Mouse (Mus musculus): Measurements from ENCODE around the gene Pigx.
"Not testable (repeated sequence)": the region's sequence is repeated elsewhere in the genome, so short reads cannot be mapped to it uniquely, and the experiment has no call there.

Pigx gene

DNA sequence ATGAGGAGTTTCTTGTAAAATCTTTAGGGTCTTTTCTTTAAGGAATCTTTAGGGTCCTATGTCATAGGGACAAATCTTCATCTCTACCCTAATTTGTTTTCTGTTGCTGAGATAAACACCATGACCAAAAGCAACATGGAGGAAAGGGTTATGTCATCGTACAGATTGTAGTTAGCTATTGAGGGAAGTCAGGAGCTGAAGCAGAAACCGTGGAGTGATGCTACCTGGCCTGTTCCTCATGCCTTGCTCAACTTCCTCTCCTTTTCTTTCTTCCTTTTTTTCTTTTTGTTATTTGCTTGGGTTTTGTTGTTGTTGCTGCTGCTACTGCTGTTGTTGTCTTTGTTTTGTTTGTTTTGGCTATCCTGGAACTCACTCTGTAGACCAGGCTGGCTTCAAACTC, 9.0 kb upstream of the Pigx start:
- no peak for DNase-seq

DNA sequence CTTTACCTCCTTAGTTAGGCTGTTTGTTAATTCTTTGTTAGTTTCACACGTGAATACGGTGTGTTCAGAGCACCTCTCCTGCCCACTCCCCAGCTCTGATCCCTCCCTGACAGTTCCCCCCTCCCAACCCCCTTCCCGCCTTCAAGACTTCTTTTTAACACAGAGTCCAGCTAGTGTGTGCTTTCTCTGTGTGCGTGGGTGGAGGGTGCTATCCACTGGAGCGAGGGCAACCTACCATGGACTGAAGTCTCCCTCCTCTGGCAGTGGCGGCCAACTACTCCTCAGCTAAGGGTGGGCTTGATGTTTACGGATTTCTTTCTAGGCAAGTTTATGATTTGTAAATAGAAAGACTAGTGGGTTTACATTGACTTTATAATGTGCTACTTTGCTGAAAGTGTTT, 8.6 kb upstream of the Pigx start:
- DNase-seq: no peak

DNA sequence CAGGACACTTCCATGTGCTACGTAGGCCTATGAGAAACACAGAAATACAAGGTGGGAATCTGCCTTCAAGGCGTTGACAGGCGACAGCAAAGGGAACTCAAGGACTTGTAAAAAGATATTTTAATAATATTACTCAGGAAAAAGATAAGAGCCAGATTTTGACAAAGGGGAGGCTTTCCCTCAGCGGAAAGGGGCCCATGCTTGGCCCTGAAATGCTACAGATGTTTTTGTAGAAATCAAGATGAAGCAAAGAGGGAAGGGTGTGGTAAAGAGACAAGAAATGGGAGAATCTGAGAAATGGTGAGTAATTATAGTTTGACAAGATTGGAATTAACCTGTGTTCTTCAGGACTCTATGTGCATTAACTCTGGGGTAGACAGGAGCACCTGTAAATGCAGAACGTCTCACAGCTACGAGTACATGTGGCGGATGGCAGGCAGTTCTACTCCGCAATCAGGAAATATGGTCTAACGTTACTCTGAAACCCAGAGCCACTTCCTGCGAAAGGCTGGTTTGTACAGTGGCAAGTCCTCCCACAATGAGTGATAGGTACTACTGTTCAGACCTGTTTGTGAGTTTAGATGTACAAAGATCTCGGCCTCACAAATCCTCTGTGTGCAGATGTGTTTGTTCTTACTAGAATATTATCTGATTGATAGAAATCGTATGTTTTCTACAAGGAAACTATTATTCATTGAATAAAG, 8.0 kb upstream of the Pigx start:
- DNase-seq: no peak

DNA sequence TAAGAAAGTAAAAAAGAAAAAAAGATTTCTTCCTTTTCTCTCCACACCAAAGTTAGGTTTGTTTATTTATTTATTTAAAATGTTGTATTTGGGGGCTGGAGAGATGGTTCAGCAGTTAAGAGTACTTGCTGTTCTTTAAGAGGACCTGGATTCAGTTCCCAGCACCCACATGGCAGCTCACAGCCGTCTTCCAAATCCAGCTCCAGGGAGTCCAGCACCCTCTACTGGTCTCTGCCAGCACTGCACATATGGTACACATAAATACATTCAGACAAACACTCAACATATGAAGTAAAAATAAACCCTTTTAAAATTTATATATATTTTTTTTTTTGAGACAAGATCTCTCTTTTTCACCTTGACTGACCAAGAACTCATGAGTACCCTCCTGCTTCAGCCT, 6.2 kb upstream of the Pigx start:
- DNase-seq: no peak

DNA sequence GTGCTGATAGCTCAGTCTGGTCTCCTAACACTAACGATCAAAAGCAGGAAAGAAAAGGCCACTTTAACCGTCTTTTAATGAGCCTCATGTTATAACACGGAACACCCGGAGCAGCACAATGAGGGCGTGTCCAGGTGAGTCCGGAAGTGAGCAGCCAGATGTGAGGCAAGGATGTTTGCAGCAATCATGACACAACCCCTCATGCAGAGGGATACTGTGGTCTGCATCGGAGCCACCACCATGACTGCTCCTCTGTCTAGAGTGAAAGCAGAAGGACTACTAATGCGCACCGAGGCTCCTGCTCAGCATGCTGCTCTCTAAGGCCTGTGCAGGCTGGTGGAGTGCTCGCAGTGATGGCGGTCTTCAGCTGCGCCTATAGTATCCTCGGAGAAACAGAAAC, 2.8 kb upstream of the Pigx start:
- no peak for DNase-seq

DNA sequence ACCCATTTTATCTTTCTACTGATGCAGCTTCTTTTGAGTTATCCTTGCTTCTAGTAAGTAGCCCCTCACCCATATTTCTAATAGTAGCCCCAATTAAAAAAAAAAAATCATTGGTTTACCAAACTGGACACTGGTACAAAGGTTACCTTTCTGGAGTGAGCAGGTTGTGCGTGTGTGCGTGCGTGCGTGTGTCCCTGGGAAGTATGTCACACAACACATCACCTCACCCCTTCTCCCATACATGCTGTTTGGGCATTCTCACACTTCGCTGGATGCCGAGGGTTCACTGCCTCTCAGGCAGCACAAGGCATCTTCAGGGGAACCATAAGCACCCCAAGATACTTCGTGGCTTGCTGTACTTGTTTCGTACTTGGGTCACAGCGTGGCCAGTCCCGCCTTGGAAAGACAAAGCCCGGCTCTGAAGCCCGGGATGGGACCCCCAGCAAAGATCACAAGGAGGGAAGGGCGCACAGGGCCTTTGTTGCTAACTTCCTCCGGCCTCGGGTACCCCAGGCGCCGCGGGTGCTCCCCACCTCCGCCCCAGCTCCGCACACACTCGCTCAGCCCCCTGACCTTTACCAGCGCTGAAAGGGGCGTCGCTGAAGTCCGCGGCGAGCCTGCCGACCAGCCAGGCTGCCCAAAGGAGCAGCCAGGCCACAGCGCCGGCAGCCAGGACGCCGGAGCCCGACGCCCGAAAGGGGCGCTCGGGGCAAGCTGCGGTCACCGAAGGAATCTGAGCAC, 473 bp downstream of the Pigx start:
- no peak for DNase-seq

DNA sequence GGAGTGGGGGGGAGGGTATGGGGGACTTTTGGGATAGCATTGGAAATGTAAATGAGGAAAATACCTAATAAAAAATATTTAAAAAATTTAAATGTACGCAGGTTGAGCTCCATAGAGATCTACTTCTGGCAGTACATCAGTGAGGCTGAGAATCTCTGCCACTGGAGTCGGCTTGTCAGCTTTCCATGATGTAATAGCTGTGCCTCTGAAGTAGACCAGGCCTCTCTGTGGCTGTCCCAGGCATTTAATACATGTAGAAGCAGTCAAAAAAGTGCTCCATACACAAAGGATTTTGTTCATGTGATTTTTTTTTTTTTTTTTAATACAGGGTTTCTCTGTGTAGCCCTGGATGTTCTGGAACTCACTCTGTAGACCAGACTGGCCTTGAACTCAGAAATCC, 1.8 kb downstream of the Pigx start:
- not testable (repeated sequence) for DNase-seq

DNA sequence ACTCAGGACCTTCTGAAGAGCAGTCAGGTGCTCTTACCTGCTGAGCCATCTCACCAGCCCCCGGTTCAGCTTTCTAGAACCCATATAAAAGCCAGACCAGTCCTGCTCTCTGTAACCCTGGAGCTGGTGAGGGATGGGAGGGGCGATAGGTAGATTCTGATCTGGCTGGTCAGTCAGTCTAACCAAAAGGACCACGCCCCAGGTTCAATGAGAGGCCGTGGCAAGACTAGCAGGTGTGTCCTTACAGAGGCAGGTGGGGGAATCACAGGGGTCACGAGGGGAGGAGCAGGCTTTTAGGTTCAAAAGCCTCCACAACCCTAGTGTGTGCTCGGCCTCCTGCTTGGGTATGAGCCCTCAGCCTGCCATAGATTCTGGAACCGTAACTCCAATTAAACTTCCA, 8.1 kb downstream of the Pigx start:
- no peak for DNase-seq

DNA sequence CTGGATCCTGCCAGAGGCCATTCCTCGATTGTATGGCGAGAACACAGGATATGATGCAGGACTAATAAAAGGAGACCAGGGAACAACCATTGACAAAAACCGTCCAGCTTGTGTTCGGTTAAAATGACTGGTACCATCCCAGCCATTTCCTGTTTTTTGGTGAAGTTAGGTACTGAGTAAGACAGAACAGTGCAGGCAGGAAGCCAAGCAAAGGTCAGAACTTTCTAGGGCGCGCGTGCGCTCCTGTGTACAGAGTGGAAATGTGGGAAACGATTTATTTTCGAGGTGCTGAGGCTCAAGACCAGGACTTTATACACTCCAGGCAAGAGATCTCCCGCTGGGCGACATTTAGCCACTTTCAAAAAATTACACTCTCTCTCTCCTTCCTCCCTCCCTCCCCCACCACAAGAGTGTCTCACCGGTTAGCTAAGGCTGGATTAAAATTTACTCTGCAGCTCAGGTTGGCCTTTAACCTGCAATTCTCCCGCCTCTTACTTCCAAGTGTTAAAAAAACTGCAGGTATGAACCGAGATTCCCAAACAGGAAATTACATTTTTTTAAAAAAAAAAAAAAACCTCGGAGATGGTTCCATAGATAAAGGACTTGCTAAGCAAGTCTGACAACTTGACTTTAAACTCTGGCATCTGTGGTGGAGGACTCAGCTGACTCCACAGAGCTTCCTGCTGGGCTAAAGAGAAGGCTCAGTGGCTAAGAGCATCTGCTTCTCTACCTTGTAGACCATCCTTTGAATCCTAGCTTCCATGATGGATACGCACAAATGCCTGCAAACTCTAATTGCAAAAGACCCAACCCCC, 11.7 kb downstream of the Pigx start:
- DNase-seq: no peak

DNA sequence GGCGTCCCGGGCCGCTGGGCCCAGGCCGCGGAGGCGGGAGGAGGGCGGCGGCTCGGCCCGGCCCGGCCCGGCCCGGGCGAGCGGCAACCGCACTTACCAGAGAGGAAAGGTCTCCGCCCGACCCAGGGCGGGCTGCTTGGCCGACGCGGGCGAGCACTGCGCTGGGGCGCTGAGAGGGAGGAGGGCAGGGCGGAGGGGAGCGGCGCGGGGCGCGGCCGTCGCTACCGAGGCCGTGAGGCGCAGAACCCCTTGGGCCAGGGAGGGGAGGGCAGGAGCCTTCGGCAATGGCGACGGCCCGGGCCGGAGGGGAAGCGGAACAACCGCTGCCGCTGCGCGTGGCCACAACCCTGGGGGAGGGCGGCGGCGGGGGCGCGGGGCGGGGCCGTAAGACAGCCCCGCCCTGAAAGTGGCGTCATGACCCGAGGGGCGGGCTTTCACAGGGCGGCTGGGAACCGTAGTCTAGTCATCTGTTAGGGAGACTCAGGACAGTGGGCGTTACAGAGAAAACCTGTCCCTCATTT, 20.5 kb downstream of the Pigx start, which contains the start of gene Pak2:
Gene Pak2, minus strand, starts transcription at position 352 of the 521 bp plus-strand sequence.
- DNase-seq: peak; percentile 79 to 86

DNA sequence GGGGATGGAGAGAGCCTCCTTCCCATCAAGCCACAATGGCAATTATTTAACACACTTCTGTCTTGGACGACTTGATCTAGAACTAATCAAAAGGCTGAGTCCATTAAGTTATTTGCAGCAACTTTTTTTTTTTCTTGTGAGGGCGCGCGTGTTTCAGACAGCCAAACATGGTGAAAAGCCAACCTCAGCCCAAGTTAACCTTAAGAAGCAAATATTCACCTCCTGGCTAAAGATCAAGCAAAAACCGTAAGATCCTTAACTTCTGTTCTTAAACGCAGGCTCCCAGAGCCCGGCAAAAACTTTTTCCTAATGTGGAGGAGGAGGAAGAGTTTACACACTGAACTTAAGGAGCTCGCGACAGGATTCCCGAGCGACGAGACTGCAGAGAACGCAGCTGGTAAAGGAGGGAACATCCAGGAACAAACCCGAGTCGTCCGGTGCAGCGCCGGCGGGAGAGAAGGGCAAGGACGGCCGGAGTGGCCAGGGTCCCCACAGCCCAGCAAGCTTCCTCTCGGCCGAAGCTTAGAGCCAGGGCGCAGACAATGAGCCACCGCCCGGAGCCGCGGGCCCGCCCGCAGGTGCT, 21.0 kb downstream of the Pigx start:
- no peak for DNase-seq

DNA sequence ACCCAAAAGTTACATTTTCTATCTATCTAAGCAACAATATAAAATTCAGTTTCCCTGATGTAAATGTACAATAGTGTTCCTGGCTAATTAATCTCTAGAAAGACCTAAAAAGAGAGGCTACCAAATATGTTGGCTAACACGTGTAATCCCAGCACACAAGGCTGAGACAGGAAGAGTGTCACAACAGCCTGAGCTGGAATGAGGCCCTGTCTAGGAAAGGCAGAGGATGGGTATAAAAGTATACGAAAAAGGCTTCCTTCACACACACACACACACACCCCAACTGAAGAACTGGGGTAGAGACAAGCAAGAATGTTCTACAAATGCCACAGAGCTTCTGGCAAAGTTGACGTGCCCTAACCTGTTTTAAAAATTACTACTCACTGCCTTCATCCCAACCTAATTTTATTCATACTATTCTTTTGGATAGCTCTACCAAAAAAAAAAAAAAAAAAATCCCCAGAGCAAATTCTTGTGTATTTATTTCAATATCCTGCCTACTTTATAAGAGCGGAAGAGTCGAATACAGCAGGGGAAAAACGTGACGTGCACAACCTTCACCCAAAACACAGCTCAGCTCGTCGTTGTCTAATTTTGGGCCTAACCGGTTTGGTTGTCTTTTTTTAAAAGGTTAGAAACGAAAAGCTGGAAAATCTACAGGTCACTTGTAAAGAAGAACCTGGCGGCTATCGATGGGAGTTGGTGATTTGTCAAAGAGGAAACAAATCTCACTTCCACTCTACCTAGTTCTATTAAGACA, 21.7 kb downstream of the Pigx start:
- DNase-seq: no peak

DNA sequence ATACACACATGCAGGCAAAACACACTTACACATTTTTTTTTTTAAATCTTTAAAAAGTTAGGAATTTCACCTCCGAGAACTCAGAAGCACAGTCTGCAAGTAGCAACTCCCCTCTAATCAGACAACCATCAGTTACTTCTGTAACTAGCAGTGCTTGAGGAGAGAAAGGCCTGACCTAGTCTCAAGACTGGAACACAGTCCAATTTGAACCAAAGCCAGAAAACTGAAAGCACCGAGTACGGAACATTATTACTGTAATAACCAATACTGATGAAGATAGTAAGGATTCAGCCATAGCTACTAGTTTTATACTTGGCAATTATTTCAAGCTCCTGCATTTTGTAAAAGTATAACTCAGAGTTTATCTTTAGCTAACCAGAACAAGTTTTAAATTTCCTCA, 23.1 kb downstream of the Pigx start:
- no peak for DNase-seq

DNA sequence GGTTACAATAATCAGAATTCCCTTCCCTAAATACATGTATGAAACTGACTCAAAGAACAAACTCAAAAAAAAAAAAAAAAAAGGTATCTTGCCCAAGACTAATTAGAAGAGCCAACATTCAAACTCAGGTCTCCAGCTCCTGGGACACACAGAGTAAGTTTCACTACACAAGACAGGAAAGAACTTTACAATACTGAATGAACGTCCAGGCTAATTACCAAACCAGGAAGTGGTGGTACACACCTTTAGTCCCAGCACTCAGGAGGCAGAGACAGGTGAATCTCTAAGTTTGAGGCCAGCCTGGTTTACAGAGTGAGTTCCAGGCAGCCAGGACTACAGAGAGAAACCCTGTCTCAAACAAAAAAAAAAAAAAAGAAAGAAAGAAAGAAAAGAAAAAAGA, 23.8 kb downstream of the Pigx start:
- DNase-seq: no peak

DNA sequence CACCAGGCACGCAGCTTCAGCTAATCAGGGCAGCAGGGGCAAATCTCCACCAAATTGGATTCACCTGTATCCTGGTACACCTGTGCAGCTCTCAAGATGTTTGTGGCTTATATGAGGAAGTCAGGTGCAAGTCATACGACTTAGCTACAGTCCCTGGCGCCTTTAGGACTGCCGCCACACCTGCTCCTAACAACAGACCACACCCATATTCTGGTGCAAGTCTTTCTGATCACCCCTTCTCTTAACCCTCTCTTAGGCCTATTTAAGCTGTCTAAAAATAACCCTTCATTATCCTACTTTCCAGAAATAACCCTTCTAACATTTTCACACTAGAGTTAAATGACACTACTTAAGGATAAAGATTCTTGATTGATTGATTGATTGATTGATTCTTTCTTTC, 29.5 kb downstream of the Pigx start:
- DNase-seq: not testable (repeated sequence)

DNA sequence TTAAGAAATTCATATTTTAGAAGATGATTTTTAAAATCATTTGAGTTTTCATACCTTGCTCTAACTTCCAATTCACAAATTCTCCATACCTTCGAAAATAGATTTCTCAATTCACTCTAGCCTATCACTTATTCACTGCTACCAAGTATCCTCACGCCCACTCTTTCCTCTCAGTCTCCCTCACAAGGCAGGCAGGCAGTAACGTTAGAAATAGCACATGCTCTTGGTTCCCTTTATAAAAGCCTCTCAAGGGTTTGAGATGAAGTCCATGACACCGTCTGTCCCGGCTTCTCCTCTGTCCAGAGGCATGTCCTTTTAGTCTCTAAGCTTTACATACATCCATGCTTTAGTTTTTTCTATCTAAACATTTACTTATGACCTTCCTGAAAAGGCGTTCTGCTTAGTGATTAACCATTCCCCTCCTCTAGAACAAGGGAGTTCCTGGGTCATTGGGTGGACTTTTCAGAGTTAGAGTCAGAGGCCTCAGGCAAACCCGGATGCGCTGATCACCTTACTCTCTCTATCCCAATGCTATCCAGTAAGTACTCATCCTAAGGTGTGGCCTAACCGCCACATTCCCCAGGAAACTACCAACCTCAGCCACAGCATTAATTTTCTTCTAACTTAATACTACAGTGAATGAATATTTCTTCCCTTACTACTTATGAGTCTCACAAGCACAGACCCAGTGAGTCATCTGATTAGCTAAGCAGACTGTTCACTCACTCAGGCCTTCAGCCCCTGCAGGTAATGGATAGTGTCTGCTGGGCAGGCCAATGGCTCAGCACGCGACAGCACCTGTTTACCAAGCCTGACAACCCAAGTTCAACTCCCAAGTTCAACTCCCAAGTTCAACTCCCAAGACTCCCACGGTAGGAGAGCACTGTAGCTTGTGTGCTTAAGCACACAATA, 30.9 kb downstream of the Pigx start:
- no peak for DNase-seq

DNA sequence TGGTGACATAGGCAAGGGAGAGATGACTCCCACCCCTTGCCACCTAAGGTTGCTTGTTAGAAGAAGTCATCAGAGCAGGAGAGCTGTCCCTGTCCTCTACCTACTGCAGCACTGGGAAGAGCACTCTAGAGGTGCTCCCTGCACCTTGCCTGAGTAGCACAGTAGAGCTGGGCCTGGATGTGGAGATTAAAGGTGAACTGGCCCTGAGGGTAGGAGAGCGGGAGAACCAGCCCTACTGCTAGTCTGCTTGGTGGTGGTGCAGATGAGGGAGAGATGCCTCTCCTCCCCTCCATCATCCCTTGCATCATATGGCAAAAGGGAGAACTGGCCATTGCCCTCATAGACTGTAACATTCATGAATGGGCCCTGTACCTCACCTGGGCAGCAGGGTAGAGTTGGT, 32.6 kb downstream of the Pigx start:
- no peak for DNase-seq

DNA sequence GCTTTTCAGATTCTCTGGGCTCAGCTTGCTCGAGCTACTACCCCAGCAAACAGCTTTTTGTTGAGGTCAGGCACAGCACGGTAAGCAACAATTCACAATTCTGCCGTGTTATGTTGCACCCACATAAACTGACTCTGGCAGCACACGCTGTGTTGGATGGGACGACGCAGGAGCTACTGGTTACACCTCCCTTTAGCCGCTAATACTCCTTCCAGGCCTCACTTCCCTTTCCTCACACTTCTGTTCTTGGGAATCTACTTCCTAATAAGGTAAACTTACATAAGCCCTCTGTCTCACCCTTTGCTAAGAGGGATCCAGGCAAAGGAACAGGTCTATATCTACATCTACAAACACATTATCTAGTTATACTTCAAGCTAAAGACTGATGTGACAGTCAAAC, 35.6 kb downstream of the Pigx start:
- DNase-seq: no peak

DNA sequence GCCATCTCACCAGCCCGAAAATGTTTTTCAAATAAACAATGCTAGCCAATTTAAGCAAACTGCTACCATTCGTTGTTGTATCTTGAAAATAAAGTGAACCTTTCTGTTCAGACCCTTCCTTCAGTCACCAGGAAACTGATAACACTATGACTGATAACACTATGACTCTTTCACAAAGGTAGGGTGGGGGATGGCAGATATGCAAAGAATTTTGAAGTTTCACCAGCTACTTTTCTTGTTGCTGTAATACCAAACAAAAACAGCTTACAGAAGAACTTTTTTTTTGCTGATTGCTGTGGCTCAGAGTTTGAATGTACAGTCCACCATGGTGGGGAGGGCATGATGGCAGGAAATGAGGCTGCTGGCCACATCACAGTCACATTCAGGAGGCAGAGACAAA, 37.3 kb downstream of the Pigx start:
- DNase-seq: no peak

DNA sequence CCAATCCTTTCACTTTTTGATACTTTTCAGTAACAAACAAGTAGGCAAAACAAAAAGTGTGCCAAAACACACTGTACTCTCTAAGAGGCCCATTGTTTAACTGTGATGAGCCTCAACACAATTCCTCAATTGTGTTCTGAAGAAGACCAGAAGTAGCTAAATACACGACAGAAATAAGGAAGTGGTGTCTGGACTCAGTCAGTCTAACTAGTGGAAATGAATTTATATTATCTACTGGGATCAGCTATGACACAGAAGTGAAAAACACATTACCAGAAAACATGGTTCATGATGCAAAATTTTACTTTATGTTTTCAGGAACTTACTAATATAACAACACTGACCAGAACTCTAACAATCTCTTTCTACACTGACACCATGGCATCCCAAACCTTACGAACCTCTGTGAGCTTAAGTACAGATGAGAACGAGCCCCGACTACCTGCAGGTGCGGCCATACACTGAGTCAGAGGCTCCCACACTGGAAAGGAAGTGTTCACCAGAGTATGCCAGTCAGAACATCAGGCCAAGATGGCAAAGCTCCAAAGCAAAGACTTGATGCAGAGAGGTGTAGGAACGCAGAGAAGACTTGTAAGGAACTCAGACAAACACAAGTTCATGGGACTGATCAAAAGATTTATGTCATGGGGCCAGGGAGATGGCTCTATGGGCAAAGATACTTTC, 39.6 kb downstream of the Pigx start:
- DNase-seq: no peak

DNA sequence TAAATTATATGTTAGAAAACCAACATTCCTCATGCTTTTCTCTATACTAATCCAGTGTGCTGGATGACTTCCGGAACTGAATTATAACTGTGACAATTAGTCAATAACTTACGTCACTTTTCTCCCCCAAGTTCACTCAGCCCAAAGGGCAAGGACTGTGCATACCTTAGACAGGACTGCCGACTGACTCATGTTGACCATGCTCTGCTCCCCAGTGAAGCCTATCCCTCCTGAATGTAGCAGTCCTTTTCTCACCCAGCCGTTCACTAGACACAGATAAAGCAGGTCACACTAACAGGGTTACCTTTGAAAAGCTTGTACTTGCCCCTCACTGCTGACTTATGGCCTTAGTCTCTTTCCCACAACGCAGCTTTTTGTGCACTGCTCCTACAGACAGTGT, 40.7 kb downstream of the Pigx start:
- DNase-seq: no peak

All from cerebellum, adult 18-20 months (tissue).